Mouse (Mus musculus): ENCODE measurements at regions not wholly inside any gene's neighbourhood (a gene's known extent, or its start where the extent isn't known, plus 50 kb on each side); places are given as distances from the start of the nearest gene placed in this dataset.
A peak's percentile ranks its signal among the peaks of the same experiment; 100 is the strongest.

DNA sequence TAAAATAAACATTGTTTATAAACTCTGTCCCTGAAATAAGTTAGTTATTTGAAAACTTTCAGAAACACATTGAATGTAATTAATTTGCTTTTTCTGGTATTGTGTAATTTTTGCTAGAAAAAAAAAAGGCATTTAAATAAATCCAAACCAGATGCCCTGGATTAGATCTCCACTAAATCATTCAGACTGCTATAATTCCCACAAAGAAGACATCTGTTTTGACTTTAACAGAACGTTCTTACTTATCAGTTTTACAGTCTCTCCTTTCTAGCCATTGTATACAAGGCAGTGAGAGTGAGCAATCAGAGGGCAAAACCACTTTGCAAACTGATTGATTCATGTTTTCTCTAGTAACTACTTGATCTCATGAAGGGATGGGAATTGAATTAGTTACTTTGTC lies 478.8 kb downstream of the Slitrk6 start:
- DNase-seq (ENCODE audit: low spot score) = peak; percentile 26

DNA sequence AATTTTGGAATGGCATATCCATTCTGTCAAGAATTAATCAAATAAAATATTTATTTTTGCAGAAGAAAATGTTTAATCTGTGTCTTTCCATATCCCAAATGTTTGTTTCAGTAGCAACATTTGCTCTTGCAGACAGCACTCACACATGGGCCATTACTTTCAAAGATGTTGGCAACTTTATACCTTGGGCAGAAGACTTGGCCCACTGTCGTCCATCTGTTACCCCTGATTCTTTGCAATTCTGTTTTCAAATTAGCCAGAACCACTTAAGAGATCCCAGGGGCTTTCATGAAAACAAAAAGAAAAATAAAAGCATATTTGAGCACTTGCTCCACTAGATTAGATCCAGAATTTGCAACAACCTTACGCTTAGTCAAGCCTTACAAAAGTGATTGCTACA lies 483.7 kb downstream of the Slitrk6 start:
- DNase-seq (ENCODE audit: low spot score) = no peak

DNA sequence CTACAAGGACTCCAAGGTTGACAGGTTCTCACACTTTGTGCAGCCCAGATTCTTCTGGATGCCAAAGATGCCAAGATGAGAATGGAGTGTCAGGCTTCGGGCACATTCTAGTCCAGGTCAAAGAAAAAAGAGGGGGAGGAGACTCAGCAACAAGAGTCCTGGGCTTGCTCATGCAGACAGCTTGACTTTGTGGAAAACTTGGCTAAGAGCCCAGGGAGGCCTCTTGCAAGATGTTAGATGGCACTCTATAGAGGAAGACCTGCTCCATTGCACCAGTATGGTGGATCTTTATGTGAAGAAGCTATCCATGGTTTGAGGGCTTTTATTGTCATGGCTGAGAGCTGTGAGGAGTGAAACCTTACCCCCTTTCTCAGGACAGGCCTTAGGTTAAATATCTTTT lies 510.5 kb downstream of the Slitrk6 start:
- no peak for DNase-seq (ENCODE audit: low spot score)

DNA sequence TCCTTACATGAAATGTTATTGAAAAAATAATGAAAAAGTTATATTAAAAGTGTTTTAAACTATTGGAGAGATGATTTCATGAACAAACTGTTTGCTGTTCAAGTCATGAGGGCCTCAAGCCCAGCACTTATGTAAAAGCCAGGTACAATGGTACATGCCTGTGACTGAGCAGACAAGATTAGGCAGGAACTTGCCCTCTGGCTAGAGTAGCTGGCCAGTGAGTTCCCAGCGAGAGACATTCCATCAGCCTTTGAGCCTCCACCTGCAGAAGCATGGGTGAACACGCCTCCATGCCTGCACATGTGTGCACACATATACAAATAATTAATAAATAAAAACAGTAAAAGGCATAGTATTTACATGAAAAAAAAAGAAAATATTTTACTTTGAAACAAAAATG lies 511.4 kb downstream of the Slitrk6 start:
- no peak for DNase-seq (ENCODE audit: low spot score)

DNA sequence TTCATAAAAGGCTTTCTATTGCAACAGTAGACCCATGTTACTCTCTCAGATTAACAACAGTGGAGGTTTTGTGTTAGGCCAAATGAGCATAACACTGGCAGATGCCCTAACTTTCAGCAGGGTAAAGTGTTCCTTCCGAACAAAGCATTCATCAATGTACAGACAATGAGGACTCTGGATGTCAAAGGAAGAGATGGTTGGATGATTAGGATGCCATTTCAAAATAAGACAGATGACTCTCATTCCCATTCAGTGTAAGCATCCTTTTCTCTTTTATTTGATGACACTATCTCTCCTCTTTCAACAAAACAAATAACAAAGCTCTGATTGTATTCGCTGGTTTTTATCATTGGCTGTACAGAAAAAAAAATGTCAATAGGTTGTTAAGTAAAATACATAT lies 516.1 kb downstream of the Slitrk6 start:
- DNase-seq (ENCODE audit: low spot score) = no peak

DNA sequence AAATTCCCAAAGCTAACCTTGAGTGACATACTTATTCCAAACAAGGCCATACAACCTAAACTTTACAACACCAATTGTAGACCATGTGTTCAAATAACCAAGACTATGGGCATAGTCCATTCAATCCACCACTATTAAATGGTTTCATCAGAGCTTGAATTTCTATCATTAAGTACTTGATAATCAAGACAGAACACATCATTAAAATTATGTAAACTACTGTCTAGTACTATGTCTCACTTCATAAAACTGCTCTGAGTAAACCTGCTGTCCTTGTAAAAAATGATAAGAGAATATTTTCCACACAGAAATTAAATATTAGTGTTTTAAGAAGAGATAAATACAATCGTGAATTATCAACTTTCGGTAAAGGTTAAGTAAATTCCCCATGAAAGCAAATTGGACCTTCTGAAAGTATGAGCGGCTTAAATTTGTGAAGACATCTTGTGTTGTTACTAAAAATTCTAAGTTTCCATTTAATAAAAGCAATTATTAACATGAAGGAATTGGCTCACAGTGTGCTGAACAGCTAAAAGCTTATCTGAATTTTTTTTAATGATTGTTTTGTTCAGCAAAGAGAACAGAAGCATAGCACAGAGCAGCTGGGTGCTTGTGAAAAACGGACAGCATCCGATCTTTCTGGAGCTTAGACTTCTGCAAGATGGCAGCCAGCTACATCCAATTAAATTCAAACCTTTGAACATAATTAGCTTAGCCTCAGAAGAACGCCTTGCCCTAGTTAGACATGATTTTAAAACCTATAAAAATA lies 530.1 kb downstream of the Slitrk6 start:
- DNase-seq (ENCODE audit: low spot score) = no peak

DNA sequence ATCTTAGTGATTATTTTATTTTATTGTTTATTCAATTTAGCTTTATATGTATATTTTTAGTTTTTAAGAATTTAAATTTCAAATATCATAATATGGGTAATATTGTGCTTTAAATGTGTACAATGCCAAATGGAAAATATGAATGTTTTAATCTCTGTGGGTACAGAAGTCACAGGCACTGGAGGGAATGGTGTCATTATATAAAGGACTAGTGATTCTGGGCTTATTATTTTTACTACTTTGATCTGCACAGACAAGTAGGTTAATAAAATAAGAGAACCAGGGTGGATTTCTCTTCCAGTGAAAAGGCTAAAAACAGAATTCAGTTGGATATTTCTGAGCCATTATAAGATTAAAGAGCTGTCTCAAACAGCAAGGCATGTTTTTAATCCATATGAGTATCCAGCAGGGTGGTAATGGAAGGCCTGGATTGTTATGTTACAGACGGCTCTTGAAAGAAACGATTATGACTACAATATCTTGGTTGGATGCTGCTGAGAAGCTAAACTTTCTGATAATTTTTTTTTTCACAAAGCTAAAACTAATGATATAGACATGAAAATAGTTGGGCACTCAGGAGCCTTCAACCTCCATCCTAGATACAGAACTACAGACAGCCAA lies 563.9 kb downstream of the Slitrk6 start:
- no peak for DNase-seq (ENCODE audit: low spot score)

DNA sequence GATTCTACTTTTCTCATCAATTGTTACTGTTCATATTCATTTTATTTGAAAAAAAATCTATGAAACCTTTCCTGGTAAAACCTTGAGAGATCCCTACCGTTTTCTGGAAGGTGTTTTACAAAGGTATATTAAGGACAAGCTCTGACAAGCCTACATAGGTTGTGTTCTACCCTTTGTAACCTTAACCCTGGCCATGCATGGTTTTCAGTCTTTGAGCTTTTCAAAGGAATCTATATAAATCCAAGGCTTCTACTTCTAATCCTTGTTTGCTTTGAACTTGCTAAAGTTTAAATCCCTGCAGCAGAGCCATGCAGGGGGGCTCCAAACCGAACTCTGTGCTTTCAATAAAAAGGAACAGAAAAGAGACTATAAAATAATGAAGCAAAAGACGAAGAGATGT lies 564.5 kb downstream of the Slitrk6 start:
- no peak for DNase-seq (ENCODE audit: low spot score)

DNA sequence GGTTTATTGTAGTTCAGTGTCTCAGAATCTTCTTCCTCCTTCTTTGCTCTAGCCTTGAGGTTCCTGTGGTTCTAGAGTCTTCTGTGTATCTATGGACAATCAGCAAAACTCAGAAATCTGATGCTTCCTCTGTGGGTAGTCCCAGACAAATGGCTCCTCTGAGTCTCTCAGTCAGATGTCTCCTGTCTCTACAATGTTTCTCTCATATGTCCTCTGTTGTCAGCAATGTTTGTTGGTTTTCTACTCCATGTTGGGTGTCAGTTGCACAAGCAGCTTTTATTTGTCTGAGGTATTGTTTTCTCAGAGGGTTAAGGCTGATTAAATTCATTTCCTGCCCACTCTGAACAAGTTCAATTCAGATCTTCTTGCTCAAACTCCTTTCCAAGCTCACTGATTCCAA lies 575.8 kb downstream of the Slitrk6 start:
- no peak for DNase-seq (ENCODE audit: low spot score)

DNA sequence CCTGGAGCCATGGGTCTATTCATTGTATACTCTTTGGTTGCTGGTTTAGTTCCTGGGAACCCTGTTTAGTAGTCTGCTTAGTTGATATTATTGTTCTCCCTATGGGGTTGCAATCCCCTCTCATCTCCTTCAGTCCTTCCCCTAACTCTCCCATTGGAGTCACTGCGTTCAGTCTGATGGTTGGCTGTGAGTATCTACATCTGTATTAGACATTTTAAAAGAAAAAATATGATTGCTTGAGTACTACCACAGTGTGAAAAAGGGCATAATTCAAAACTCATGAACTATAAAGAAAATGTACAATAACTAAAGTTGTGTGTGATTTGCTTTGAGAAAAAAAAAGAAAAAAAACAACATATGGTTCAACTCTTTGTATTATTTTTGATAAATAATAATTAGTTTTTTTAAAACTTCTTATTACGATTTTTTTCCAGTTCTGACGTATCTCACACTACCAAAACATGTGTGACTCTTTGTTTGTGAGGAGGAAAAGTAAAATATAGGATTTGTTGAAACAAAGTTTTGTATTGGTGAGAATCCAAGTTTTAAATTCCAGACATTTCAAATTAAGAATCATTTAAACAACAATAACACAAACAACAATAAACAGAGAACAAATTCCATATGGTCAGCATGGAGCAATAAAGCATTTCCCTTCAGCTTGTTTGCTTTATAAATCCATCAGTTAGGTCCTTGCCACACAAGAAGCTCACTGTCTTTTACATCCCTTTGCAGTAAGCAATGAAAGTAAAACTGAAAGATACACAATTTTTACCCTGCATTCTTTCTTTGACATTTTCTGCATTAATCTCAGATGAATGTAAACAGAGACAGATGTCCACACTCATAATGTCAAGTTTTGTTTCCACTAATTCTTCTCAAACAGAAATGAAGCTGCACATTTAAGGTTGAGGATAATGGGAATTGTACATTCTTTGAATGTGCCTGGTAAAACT lies 583.5 kb downstream of the Slitrk6 start:
- DNase-seq (ENCODE audit: low spot score) = no peak

DNA sequence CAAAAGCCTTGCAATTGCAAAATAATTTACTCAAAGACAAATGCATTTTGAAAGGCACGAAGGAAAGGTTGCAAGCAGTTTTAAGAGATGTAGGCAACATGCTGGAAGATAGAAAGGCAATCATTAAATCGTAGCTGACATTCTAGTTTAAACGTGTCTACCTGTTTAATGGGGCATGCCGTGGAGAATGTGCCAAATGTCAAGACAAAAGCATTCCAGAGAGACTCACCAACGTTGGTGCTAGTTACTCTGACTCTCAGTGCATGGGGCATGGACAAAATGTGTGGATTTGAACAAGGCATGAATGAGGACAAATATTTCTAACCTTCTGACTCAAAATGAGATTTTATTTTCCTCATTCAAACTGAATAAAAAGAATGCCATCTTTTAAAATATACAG lies 586.3 kb downstream of the Slitrk6 start:
- peak; percentile 29 for DNase-seq (ENCODE audit: low spot score)

DNA sequence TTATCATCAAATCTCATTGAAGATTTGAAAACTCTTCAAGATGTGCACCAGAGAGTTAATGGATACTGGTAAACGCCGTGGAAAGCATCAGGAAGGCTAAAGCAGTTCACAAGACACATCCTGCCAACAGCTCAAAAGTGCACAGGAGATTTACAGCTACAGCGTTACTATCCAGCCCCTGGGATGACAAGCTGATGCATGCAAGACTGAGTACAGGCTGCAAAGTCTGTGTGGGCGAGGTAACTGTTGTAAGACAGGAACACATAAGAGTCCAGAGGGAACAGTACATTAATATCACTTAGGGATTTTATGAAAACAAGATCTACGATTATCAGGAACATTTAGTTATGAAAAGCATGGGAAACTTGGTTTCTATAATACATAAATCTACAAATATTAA lies 626.7 kb downstream of the Slitrk6 start:
- DNase-seq (ENCODE audit: low spot score) = peak; percentile 4

DNA sequence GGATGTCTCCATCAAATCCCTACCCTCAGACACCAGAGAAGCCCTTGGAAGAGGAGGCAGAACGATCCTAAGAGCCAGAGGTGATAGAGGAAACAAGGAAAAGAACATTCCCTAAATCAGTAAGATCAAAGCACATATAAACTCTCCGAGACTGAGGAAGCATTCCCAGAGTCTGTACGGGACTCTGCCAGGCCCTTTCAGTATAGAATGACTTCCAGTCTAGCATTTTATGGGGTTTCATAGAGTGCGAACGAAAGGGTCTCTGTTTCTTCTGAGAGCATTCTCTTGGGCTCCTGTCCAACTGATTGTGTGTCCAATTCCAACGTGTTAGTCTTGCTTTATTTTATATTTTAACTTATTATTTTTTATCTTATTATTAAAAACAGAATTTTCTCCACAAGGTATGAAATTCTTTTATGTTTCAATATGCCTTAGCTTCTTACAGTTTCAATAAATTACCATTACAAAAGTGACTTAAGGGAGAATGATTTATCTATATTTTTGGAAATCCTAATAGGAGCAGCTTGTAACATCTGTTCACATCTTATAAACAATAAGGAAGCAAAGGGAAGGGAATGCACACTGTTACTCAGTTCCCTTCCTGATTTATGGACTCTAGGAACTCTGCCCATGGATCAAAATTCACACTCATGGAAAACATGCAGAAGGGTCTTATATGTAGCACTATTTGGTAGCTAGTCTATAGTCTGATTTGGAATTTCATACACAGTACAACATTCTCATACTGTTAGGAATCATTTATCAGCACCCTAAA lies 628.8 kb downstream of the Slitrk6 start:
- DNase-seq (ENCODE audit: low spot score) = no peak

DNA sequence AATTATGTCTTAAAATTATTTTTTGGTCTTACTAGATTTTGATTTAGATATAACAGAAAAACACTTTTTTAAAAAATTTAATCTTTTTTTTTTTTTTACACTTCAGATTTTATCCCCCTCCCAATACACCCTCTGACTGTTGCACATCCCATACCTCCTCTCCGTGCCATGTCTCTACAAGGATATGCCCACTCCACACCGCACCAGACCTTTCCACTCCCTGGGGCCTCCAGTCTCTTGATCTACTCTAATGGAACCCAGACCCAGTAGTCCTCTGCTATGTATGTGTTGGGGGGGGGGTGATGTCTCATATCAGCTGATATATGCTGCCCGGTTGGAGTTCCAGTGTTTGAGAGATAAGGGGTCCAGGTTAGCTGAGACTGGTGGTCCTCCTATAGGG lies 632.2 kb downstream of the Slitrk6 start:
- no peak for DNase-seq (ENCODE audit: low spot score)

DNA sequence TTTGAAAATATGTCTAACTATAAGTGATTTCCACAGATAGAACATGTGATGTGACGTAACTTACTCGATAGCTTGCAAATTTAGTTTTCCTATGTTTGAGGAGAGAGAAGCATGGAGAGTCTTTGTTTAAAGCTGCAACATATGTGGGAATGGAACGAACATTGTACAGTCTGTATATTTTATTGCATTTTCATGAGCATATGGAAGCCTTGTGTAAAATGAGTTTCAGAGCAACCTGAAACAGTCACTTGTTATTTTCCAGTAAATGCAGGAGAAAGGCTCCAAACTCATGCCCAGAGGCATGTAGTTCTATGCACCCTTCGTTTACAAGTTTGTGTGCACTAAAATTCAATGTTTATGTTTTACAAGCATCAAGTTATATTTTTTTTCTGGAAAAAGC lies 639.4 kb downstream of the Slitrk6 start:
- no peak for DNase-seq (ENCODE audit: low spot score)

DNA sequence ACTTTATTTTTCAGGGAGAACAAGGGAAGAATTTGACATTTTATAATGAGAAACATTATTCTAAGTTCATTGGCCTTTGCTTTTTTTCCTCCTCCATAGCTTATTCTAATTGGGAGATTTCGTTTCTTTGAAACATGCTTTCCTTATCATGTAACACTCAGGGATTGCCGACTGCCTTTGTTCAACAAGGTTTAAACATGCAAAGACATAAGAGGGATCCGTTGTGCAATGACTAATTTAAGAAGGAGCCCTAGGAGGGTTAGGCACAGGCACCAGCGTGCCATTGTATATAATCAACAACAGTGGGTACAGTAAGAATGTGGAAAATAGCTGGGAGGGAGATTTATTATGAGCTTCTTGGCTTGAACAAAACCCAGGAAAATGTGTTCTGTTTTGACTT lies 654.1 kb downstream of the Slitrk6 start:
- no peak for DNase-seq (ENCODE audit: low spot score)

DNA sequence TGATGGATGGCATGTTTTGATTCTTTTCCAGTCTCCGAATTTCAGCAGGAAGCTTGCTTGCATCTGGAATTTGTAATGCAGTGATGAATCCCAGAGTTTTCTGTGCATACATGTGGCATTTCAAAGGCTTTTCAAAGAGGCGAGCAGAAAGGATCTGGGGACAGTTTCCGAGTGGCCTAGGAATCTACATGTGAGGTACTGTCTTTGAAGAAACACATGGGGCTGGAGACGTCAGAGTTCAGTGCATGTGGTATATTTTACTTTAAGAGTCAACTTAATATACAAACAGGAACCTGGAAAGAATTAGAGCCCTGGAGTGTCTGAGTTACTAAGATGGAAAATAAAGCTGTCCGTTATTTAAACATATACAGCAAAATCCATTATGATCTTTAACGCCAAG lies 676.6 kb downstream of the Slitrk6 start:
- peak; percentile 5 for DNase-seq (ENCODE audit: low spot score)

DNA sequence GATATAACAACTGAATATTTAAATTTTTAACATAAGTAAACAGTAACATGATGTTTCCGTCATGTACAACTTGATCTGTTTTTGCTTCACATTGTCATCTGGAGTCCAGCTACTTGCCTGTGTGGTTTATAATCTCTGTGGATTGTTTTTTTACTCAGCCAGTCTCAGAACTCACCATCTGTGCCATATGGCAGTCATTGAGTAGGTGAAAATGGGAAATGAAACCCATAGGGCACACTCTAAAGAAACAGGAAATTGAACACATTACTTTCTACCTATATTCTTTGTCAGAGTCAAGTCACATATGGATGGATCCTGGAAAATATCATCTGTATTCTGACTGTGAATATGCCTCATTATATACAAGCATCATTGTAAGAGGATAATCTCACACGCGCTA lies 707.2 kb downstream of the Slitrk6 start:
- DNase-seq (ENCODE audit: low spot score) = peak; percentile 11

DNA sequence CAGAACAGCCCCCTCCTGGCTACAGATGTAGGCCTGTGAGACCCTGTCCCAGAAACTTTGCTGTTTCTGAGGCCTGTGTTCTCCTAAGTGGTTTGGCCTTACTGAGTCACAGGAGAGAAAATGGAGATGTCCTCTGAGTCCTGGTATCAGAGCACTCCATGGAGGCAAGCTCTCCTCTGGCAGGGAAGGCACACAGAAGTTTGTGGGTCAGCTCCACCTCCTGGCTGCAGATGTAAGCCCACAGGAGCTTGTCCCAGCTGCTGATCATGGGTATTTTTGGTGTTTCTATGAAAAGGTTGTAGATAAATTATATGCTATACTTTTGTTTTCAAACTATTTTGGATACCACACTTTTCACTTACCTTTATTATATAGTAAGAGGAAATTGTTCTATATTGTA lies 711.7 kb downstream of the Slitrk6 start:
- no peak for DNase-seq (ENCODE audit: low spot score)

DNA sequence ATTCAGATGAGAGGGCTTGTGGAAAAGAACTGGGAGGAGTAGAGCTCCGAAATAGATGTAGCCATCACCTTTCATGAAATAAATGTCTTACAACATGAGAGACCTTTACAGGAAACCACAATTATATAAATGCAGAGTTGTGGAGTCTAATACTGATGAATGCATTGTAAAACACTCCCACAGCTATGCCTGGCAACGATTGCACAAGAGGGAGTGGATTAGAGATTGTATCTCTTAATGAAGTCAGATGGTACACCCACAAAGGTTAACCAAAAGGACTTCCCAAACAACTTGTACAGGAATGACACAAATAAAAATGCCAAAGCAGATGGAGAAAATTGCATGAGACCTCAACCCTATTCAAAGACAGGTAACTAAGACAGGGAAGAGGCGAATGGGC lies 733.1 kb downstream of the Slitrk6 start:
- DNase-seq (ENCODE audit: low spot score) = no peak

DNA sequence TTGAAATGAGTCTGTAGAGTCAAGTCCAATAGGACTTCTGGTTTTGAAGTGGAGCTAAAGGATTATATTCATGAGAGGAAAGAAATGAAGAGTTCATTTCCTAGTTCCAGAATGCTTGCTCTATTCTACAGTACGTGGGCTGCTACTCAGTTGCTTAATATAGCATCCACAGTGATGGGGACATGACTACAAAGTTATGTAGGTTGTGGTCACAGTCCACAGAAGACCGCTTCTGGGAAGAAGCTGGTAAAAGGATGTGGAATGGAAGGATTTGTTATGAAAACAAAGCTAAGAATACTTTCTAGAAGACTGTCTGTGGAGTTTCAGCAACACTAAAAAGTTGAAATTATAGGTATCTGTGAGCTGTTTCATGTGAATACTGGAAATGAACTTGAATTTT lies 739.8 kb downstream of the Slitrk6 start:
- DNase-seq (ENCODE audit: low spot score) = no peak

DNA sequence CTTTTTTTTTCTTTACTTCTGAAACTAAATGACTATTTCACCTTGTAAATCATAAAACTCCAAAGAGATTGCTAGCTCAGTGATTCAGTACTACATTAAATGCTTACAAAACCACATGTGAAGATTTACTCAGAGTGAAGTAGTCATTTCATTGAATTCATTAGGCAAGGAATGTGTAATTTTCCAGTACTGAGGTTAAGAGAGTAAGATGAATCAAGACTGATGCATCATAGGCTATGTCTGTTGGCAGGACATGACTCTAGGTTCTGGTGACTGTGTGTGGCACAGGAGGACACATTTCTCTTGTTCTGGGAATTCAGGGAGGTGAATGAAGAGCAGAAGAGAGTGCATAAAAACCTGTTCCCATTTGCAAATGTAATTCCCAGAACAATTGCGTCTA lies 741.7 kb downstream of the Slitrk6 start:
- DNase-seq (ENCODE audit: low spot score) = no peak

Measured in embryo, embryonic 10 days (tissue).